Mouse (Mus musculus) frontal cortex, adult 2 months (tissue): ENCODE results near the gene Nol3. TPM values are rescaled to one million over a fixed set of nuclear protein-coding genes. Genes with fewer than 3 reads are reported as not detected.

Experiments used
- DNase-seq, 2 experiments: peaks; one replicate each; pipeline ENCODE4 v3.0.0; 2022; ENCODE audit warnings: low spot score in 1 of 2; ENCODE audit errors: extremely low spot score in 1 of 2
- polyA plus RNA-seq: library from polyadenylated mRNA; depleted of rRNA; stranded (reverse); fragments of >200 nt; gene quantifications from 2 replicates; pipeline ENCODE4 v1.2.3, GENCODE M21; 2012

Gene Nol3
- polyA plus RNA-seq, 1 experiment: 13.4 TPM

- no peak for DNase-seq
These were observed 14.5 kb upstream of the Nol3 start for GRCm38 (mm10) chr8:105261326-105261980.

GRCm38 (mm10) chr8:105263244-105263912, 12.6 kb upstream of the Nol3 start:
- DNase-seq: no peak

GRCm38 (mm10) chr8:105264024-105264982, 11.6 kb upstream of the Nol3 start, which contains the start of the genes Tradd and Fbxl8:
Gene Tradd (minus strand): TSS chr8:105264609.
Gene Fbxl8 (plus strand): TSS chr8:105264648.
- DNase-seq: no peak

GRCm38 (mm10) chr8:105265128-105265527, 10.8 kb upstream of the Nol3 start:
- DNase-seq: no peak

- no peak for DNase-seq
These were observed 9.2 kb upstream of the Nol3 start for GRCm38 (mm10) chr8:105266775-105267174.

GRCm38 (mm10) chr8:105268342-105269074, 7.4 kb upstream of the Nol3 start:
- peak; percentile 79 to 86 for DNase-seq

GRCm38 (mm10) chr8:105269075-105269458, 6.9 kb upstream of the Nol3 start:
- no peak for DNase-seq

GRCm38 (mm10) chr8:105269461-105269947, 6.4 kb upstream of the Nol3 start, which contains the start of gene Hsf4:
Gene Hsf4 (plus strand): TSS chr8:105269801.
- no peak for DNase-seq

GRCm38 (mm10) chr8:105270101-105270915, 5.6 kb upstream of the Nol3 start:
- no peak for DNase-seq

GRCm38 (mm10) chr8:105270916-105271186, 5.1 kb upstream of the Nol3 start:
- no peak for DNase-seq

GRCm38 (mm10) chr8:105275387-105275786, 553 bp upstream of the Nol3 start:
- no peak for DNase-seq

- no peak for DNase-seq
These were observed 566 bp downstream of the Nol3 start for GRCm38 (mm10) chr8:105276292-105277120.

- DNase-seq: peak; percentile 76 to 92
These were observed 3.0 kb downstream of the Nol3 start for GRCm38 (mm10) chr8:105278911-105279334.

GRCm38 (mm10) chr8:105280567-105280966, 4.6 kb downstream of the Nol3 start:
- DNase-seq: no peak

- no peak for DNase-seq
These were observed 5.9 kb downstream of the Nol3 start for GRCm38 (mm10) chr8:105281821-105282220.

- DNase-seq: no peak
These were observed 6.3 kb downstream of the Nol3 start for GRCm38 (mm10) chr8:105282239-105282638.

GRCm38 (mm10) chr8:105283074-105283473, 7.1 kb downstream of the Nol3 start:
- no peak for DNase-seq

- DNase-seq: no peak
These were observed 9.6 kb downstream of the Nol3 start for GRCm38 (mm10) chr8:105285514-105285913.

- no peak for DNase-seq
These were observed 11.0 kb downstream of the Nol3 start for GRCm38 (mm10) chr8:105286907-105287306.
